Mouse (Mus musculus): ENCODE data around the gene Cd44.

DNA sequence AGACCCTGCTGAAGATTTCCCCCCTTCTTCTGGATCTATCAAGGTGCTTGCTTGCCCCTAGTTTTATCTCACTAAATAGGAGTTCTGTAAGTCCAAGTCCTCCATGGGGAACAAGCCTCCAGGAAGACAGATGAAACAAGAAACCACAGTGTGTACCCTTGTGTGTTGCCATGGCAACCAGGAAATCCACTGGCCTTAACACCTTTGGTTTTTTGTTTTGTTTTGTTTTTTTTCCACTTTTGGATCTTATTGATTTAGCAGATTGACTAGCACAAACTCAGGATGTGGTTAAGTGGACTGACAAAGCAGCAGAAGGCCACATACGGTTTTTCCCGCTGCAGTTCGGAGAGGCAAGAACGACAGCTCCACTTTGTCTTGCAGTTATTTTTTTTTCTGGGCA is 27.6 kb downstream of the Cd44 start:
- no peak for TF ChIP-seq POLR2A (IDR thresholded peaks at IDR 0.05; ENCODE audit: control insufficient read depth, low read depth, low read length)
- no peak for TF ChIP-seq CTCF (IDR thresholded peaks at IDR 0.05; ENCODE audit: control insufficient read depth, insufficient read depth, insufficient replicate concordance, low read depth, low read length)
